Mouse (Mus musculus): Measurements from ENCODE around the gene Abat. TPM values are rescaled to one million over a fixed set of nuclear protein-coding genes. Genes with fewer than 3 reads are reported as not detected.

Gene Abat
- polyA plus RNA-seq, 1 experiment, result 0.06 TPM

DNA sequence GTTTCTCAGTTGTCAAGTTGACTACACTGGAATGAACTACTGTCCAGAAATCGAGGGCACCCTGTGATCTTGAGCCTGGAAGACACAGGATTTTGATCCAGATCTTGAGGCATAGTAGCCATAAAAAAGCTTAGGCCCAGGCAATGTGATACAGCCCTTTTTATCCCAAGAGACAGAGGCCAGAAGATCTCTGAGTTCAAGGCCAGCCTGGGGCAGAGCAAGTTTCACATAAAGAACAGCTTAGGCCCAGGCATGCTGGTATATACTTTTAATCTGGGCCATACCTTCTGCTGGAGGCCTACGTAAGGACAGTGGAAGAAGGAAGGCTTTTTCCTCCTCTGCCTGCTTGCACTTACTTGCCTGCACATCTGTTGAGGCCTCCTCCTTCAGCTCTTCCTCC is 51.6 kb downstream of the Abat start:
- TF ChIP-seq TAL1 (IDR thresholded peaks at IDR 0.05; ENCODE audit: low read length), result no peak
- H3K27me3 ChIP-seq (ENCODE audit: control insufficient read depth), result peaks cover 9% of the 10 kb centered on the region
- peaks cover 4% of the 10 kb centered on the region for H3K9me3 ChIP-seq (ENCODE audit: control insufficient read depth, low read length)

DNA sequence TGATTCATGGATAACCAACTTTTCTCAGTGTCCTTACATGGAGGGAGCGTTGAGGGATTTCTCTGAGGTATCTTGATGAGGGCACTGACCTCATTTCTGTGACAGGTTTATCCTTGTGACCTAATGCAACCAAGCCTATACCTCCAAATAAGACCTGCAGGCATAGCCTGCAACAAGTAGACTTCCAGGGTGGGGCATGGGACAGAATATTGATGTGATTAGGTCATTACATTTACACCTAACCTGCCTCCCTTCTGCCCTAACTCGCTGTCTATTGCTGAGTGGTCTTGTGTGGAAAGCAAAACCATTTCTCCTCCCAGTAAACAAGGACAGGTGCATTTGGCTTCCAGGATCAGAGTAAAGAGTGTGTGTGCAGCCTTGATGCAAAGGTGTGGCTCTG is 52.3 kb downstream of the Abat start:
- Histone ChIP-seq H3K27me3 (ENCODE audit: control insufficient read depth) (peaks cover 7% of the 10 kb centered on the region), H3K36me3 (ENCODE audit: control insufficient read depth) (no peaks in the 10 kb centered on the region)
- TF ChIP-seq GATA1 (IDR thresholded peaks at IDR 0.05; ENCODE audit: low read length) (no peak), TAL1 (IDR thresholded peaks at IDR 0.05; ENCODE audit: low read length) (no peak)

More for the DNA sequence above, 51.6 kb downstream of the Abat start:
- no peak overlapping the region for H3K4me3 ChIP-seq (replicated peaks)
- H3K4me1 ChIP-seq (ENCODE audit: control insufficient read depth), result peaks cover 5% of the 10 kb centered on the region
- no peaks in the 10 kb centered on the region; the same call in 1 of the 2 replicates for H3K36me3 ChIP-seq (ENCODE audit: control insufficient read depth)

DNA sequence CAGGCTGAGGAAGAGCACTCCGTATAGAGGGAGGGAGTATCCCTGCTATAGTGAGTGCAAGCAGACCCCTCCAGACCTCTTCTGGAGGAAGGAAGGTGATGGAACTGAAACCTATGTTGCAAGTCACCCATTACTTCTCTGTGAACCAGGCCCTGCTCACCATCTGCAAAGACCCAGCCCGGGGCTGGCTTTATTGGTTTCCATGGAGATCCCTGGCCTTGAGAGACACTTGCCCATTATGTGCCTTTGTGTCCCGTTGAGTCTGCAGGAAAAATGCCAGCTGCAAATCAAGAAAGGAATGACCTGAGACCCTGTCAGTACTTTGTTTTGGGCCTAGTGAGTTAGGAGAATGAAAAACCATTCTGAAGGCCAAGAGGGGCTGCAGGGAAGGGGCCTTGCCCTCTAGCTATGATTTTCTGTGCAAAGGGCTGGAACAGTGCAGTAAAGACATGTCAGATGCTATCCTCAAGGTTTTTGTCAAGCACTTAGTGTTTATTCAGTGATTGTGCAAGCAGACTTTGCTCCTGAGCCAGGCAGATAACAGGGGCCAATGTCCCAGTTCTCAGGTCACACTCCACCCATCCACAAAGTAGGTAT is 53.0 kb downstream of the Abat start:
- Histone ChIP-seq H3K4me3 (replicated peaks) (no peak overlapping the region), H3K27me3 (ENCODE audit: control insufficient read depth) (peaks cover 7% of the 10 kb centered on the region), H3K36me3 (ENCODE audit: control insufficient read depth) (no peaks in the 10 kb centered on the region), H3K4me1 (ENCODE audit: control insufficient read depth) (peaks cover 5% of the 10 kb centered on the region), H3K9me3 (ENCODE audit: control insufficient read depth, low read length) (no peaks in the 10 kb centered on the region)
- no peak for TF ChIP-seq TAL1 (IDR thresholded peaks at IDR 0.05; ENCODE audit: low read length)
- no peak for TF ChIP-seq GATA1 (IDR thresholded peaks at IDR 0.05; ENCODE audit: low read length)

More for the DNA sequence above, 52.3 kb downstream of the Abat start:
- Histone ChIP-seq H3K9me3 (ENCODE audit: control insufficient read depth, low read length) (no peaks in the 10 kb centered on the region), H3K4me3 (replicated peaks) (no peak overlapping the region), H3K4me1 (ENCODE audit: control insufficient read depth) (peaks cover 5% of the 10 kb centered on the region)

DNA sequence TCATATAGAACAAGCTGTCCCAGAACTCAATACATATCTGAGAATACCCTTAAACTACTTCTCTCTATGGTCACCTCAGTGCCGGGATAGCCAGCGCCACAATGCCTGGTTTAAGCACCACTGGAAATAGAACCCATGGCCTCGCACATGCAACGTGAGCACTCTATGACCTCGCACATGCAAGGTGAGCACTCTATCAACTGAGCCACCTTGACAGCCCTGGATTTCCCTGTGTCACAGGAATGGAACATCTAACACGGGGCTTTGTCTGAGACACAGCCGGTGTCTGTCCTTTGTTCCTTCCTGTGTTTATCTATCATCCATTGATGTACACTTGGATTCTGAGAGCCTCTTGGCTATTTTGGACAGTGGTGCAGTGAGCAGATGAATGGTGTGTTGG is 55.7 kb downstream of the Abat start:
- Histone ChIP-seq H3K4me1 (ENCODE audit: control insufficient read depth) (peaks cover 8% of the 10 kb centered on the region), H3K9me3 (ENCODE audit: control insufficient read depth, low read length) (no peaks in the 10 kb centered on the region), H3K36me3 (ENCODE audit: control insufficient read depth) (no peaks in the 10 kb centered on the region; the same call in 1 of the 2 replicates), H3K4me3 (replicated peaks) (no peak overlapping the region), H3K27me3 (ENCODE audit: control insufficient read depth) (no peaks in the 10 kb centered on the region)
- TF ChIP-seq GATA1 (IDR thresholded peaks at IDR 0.05; ENCODE audit: low read length) (no peak), TAL1 (IDR thresholded peaks at IDR 0.05; ENCODE audit: low read length) (no peak)

DNA sequence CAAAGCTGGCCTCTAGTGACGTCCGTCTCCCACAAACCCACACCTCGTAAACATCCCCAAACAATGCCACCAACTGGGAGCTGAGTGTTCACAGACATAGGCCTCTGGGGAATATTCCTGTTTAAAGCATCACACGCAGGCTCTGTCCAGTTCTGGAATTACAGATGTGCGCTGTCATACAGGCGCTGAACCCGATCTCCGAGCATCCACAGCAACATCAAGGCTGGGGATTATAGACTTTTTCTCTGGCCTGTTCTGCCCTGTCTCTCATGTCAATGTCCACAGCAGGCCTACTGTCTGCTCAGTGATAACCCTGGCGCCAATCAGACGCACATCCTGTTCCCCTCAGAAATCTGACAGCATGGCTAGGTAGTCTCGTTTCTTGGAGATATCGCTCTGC is 57.1 kb downstream of the Abat start:
- Histone ChIP-seq H3K36me3 (ENCODE audit: control insufficient read depth) (no peaks in the 10 kb centered on the region; the same call in 1 of the 2 replicates), H3K9me3 (ENCODE audit: control insufficient read depth, low read length) (no peaks in the 10 kb centered on the region), H3K27me3 (ENCODE audit: control insufficient read depth) (no peaks in the 10 kb centered on the region), H3K4me3 (replicated peaks) (no peak overlapping the region), H3K4me1 (ENCODE audit: control insufficient read depth) (peaks cover 8% of the 10 kb centered on the region)
- no peak for TF ChIP-seq TAL1 (IDR thresholded peaks at IDR 0.05; ENCODE audit: low read length)
- TF ChIP-seq GATA1 (IDR thresholded peaks at IDR 0.05; ENCODE audit: low read length), result no peak

DNA sequence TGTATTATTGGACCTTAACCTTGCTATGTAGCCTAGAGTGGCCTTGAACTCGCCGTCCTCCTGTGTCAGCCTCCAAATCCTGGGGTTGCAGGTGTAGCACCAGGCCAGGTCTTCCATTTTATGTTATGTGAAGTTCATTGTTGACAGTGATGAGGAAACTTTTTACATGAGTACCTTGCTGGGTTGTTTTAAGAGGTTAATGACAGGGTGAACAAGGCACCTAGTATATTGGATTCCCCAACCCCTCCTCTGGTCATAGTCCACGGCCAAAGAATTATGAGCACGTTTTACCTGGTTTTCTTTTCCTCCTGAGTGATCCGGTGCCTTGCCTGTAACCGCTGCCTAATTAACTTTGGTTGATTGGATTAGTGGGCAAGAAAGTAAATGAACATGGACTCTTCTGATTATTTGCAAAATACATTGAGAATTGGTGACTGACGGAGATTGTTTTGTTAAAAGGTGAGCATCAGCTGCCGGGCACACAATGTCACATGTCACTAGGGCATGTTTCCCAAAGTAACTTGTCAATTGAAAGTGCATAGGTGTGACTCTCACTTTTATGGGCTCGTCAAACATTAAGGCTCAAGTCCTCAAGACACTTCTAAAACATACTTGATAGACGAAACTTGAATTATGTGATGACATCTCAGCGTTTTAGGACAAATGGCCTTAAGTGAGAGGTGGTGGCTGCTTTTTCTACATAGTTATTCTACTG is 57.8 kb downstream of the Abat start:
- H3K9me3 ChIP-seq (ENCODE audit: control insufficient read depth, low read length), result no peaks in the 10 kb centered on the region
- peaks cover 8% of the 10 kb centered on the region for H3K4me1 ChIP-seq (ENCODE audit: control insufficient read depth)
- TF ChIP-seq TAL1 (IDR thresholded peaks at IDR 0.05; ENCODE audit: low read length), result no peak
- TF ChIP-seq GATA1 (IDR thresholded peaks at IDR 0.05; ENCODE audit: low read length), result no peak
- H3K36me3 ChIP-seq (ENCODE audit: control insufficient read depth), result no peaks in the 10 kb centered on the region; the same call in 1 of the 2 replicates
- no peaks in the 10 kb centered on the region for H3K27me3 ChIP-seq (ENCODE audit: control insufficient read depth)
- H3K4me3 ChIP-seq (replicated peaks), result no peak overlapping the region

GRCm38 (mm10) chr16:8573041-8573440 is 59.8 kb downstream of the Abat start:
- Histone ChIP-seq H3K9me3 (ENCODE audit: control insufficient read depth, low read length) (no peaks in the 10 kb centered on the region), H3K27me3 (ENCODE audit: control insufficient read depth) (no peaks in the 10 kb centered on the region), H3K4me3 (replicated peaks) (no peak overlapping the region), H3K4me1 (ENCODE audit: control insufficient read depth) (0 out of 2 replicates have a peak, but pooled peaks cover 2% of the 10 kb centered on the region), H3K36me3 (ENCODE audit: control insufficient read depth) (peaks cover 3% of the 10 kb centered on the region; the same call in 1 of the 2 replicates)
- TF ChIP-seq TAL1 (IDR thresholded peaks at IDR 0.05; ENCODE audit: low read length) (no peak), GATA1 (IDR thresholded peaks at IDR 0.05; ENCODE audit: low read length) (no peak)

DNA sequence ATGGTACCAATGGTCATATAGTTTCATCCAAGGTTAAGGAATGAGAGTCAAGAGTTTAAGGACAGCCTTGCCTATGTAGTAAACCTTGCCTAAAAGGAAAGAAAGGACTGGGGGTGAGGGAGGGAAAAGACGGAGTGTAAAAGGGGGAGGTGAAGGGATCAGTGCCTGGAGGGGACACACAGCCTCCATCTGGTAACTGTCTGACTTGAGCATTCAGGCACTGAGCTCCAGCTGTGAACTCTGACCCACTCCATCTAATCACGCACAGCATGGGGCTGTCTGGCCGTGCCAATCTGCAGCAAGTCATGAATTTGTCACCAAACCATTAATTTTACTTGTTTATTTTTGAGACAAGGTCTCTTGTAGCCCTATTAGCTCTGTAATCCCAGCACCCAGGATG is 60.5 kb downstream of the Abat start:
- Histone ChIP-seq H3K27me3 (ENCODE audit: control insufficient read depth) (no peaks in the 10 kb centered on the region; the same call in 1 of the 2 replicates), H3K4me3 (replicated peaks) (no peak overlapping the region), H3K4me1 (ENCODE audit: control insufficient read depth) (0 out of 2 replicates have a peak, but pooled peaks cover 2% of the 10 kb centered on the region), H3K36me3 (ENCODE audit: control insufficient read depth) (peaks cover 4% of the 10 kb centered on the region; the same call in 1 of the 2 replicates), H3K9me3 (ENCODE audit: control insufficient read depth, low read length) (no peaks in the 10 kb centered on the region)
- TF ChIP-seq GATA1 (IDR thresholded peaks at IDR 0.05; ENCODE audit: low read length), result no peak
- TF ChIP-seq TAL1 (IDR thresholded peaks at IDR 0.05; ENCODE audit: low read length), result no peak

- no peak for TF ChIP-seq GATA1 (IDR thresholded peaks at IDR 0.05; ENCODE audit: low read length)
- TF ChIP-seq TAL1 (IDR thresholded peaks at IDR 0.05; ENCODE audit: low read length), result no peak
- Histone ChIP-seq H3K9me3 (ENCODE audit: control insufficient read depth, low read length) (no peaks in the 10 kb centered on the region), H3K27me3 (ENCODE audit: control insufficient read depth) (no peaks in the 10 kb centered on the region; the same call in 1 of the 2 replicates), H3K4me1 (ENCODE audit: control insufficient read depth) (0 out of 2 replicates have a peak, but pooled peaks cover 2% of the 10 kb centered on the region), H3K36me3 (ENCODE audit: control insufficient read depth) (peaks cover 4% of the 10 kb centered on the region; the same call in 1 of the 2 replicates), H3K4me3 (replicated peaks) (no peak overlapping the region)
These were observed 61.1 kb downstream of the Abat start for GRCm38 (mm10) chr16:8574316-8574715.

Data from erythroblast, embryonic 14.5 days (primary cell).